In the genomic region with DNA sequence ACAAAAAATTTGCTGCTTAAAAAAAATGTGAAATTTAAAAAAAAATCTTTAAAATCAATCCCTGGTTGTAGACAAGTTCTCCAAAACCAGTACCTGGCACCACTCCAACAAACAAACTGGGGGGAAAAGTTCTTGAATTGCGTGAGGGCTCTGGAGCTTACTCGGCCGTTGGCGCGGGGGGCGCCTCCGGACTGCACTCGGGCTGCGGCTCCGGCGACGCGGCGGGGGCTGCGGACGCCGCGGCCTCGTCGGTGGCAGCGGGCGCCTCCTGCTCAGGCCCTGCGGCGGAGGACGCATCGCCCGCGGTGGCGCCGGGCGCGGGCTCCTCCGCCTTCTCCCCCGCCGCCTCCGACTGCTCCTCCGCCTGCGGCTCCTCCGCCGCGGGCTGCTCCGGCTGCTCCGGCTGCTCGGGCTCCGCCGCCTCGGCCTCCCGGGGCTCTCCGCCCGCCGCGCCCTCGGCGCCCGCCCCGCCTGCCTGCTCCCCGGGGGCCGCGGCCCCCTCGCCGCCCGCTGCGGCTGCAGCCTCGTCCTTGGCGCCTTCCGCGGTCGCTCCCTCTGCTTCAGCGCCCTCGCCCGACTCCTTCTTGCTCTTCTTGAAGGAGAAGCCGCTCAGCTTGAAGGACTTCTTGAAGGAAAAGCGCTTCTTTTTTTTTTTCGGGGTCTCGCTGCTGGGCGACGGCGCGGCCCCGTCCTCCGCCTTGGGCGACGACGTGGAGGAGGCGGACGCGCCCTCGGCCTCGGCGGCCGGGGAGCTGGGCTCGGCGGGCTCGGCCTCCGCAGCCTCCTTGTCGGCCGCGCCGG, we compare ENCODE assay signal across 8 mouse cellular contexts. TPM values are rescaled to one million over a fixed set of nuclear protein-coding genes. Genes with fewer than 3 reads are reported as not detected.
DNase-seq lines count a peak whose midpoint lies in the region; ATAC-seq and TF ChIP-seq lines count a peak whose summit lies in the region.

No protein-coding gene starts in this region.

- H3K9me3 ChIP-seq in E14TG2a.4 (ENCODE audit: low read length): no peaks in the 10 kb centered on the region
- H3K9me3 ChIP-seq in forebrain, postnatal 0 days (ENCODE audit: low read length): no peaks in the 10 kb centered on the region
- no peaks in the 10 kb centered on the region for H3K9me3 ChIP-seq in lung, embryonic 16.5 days (ENCODE audit: control insufficient read depth, low read length)

- TF ChIP-seq CTCF in E14TG2a.4 (conservative IDR thresholded peaks at IDR 0.05; ENCODE audit: low read length): no peak
- TF ChIP-seq CTCF in forebrain, postnatal 0 days (IDR thresholded peaks at IDR 0.05; ENCODE audit: low read depth): no peak

- peak overlapping the region; percentile 88 for H3K4me2 ChIP-seq in forebrain, postnatal 0 days (ENCODE audit: low read depth)
- peak overlapping the region; percentile 70 for H3K4me2 ChIP-seq in lung, embryonic 16.5 days (ENCODE audit: low read depth, low read length)

- peak overlapping the region; percentile 89 for H3K4me3 ChIP-seq in E14TG2a.4 (replicated peaks; ENCODE audit: low read length)
- H3K4me3 ChIP-seq in forebrain, postnatal 0 days (ENCODE audit: low read depth, low read length): peak overlapping the region; percentile 100
- H3K4me3 ChIP-seq in lung, embryonic 16.5 days (ENCODE audit: low read length): peak overlapping the region; percentile 81

- DNase-seq in c-Kit-positive CD71-positive TER-119-positive erythroid progenitor cells, embryonic 14.5 days (ENCODE audit: low spot score): peak; percentile 18
- DNase-seq in forebrain, postnatal 0 days: peak; percentile 67
- peak; percentile 67 for DNase-seq in heart, postnatal 4 days
- DNase-seq in layer of hippocampus, adult 9-11 months: peak; percentile 29
- DNase-seq in ovary, postnatal 14 days (ENCODE audit: low spot score): peak; percentile 47
- peak; percentile 72 for DNase-seq in thymus, postnatal 14 days

- WGBS in forebrain, postnatal 0 days: 3% methylated on average over 95 of the region's 99 CpGs
- under 1% methylated on average over 82 of the region's 99 CpGs for WGBS in lung, embryonic 16.5 days

- ATAC-seq in forebrain, postnatal 0 days: no peak
- ATAC-seq in lung, embryonic 16.5 days (ENCODE audit: low read depth): peak; percentile 1; the same call in 1 of the 2 replicates

- H3K27me3 ChIP-seq in E14TG2a.4 (ENCODE audit: insufficient read depth, low read length): peaks cover 14% of the 10 kb centered on the region
- H3K27me3 ChIP-seq in forebrain, postnatal 0 days (ENCODE audit: insufficient read depth, low read length): no peaks in the 10 kb centered on the region
- no peaks in the 10 kb centered on the region for H3K27me3 ChIP-seq in lung, embryonic 16.5 days (ENCODE audit: control insufficient read depth, insufficient read depth, low read depth, low read length)

- peak overlapping the region; percentile 100 for H3K27ac ChIP-seq in forebrain, postnatal 0 days (ENCODE audit: low read depth, low read length)
- peak overlapping the region; percentile 92 for H3K27ac ChIP-seq in lung, embryonic 16.5 days (ENCODE audit: low read length)

- H3K36me3 ChIP-seq in E14TG2a.4 (ENCODE audit: insufficient read depth, low read length): peaks cover 11% of the 10 kb centered on the region
- peaks cover 10% of the 10 kb centered on the region; the same call in 1 of the 2 replicates for H3K36me3 ChIP-seq in forebrain, postnatal 0 days (ENCODE audit: insufficient read depth)
- peaks cover 19% of the 10 kb centered on the region for H3K36me3 ChIP-seq in lung, embryonic 16.5 days (ENCODE audit: control insufficient read depth, insufficient read depth, low read length)

- H3K4me1 ChIP-seq in E14TG2a.4 (replicated peaks; ENCODE audit: low read depth, low read length): peaks cover 27% of the 10 kb centered on the region
- H3K4me1 ChIP-seq in forebrain, postnatal 0 days (ENCODE audit: insufficient read depth): peaks cover 6% of the 10 kb centered on the region; the same call in 1 of the 2 replicates
- peaks cover 6% of the 10 kb centered on the region for H3K4me1 ChIP-seq in lung, embryonic 16.5 days (replicated peaks; ENCODE audit: control insufficient read depth, insufficient read depth, low read length)

- peak overlapping the region; percentile 100 for H3K9ac ChIP-seq in forebrain, postnatal 0 days
- H3K9ac ChIP-seq in lung, embryonic 16.5 days (ENCODE audit: low read length): peak overlapping the region; percentile 97

RNA-seq across cellular contexts. Expression of gene Marcks, which starts 2.6 kb away (rescaled TPM):
- 444 and 539 TPM in 2 replicates for total RNA-seq in forebrain, postnatal 0 days (2014; rRNA removed)
- polyA plus RNA-seq in forebrain, postnatal 0 days (2015; fragmentation: Nextera tagmentation; extraction: Ambion mirVana): 233 and 244 TPM in 2 replicates
- 100 to 1,000 TPM; 142 to 146 TPM for total RNA-seq in heart, postnatal 4 days (2021)
- polyA plus RNA-seq in lung, embryonic 16.5 days (2015; fragmentation: Nextera tagmentation; extraction: Ambion mirVana): 77.9 and 83.9 TPM in 2 replicates

Comparison
In these comparisons a context has a peak if more than half of its experiments do, and no peak if none do; other contexts are left out.
1. DNase-seq: peak in every context shown above with its lines; median percentile 72 in thymus, postnatal 14 days; 67 in forebrain, postnatal 0 days; 67 in heart, postnatal 4 days; 47 in ovary, postnatal 14 days; 29 in layer of hippocampus, adult 9-11 months; 18 in c-Kit-positive CD71-positive TER-119-positive erythroid progenitor cells, embryonic 14.5 days.